Mouse (Mus musculus): ENCODE results near the gene Catsperd. TPM values are rescaled to one million over a fixed set of nuclear protein-coding genes. Genes with fewer than 3 reads are reported as not detected.

Catsperd gene
- polyA plus RNA-seq, 1 experiment from 2014 or later = 0.51 TPM

DNA sequence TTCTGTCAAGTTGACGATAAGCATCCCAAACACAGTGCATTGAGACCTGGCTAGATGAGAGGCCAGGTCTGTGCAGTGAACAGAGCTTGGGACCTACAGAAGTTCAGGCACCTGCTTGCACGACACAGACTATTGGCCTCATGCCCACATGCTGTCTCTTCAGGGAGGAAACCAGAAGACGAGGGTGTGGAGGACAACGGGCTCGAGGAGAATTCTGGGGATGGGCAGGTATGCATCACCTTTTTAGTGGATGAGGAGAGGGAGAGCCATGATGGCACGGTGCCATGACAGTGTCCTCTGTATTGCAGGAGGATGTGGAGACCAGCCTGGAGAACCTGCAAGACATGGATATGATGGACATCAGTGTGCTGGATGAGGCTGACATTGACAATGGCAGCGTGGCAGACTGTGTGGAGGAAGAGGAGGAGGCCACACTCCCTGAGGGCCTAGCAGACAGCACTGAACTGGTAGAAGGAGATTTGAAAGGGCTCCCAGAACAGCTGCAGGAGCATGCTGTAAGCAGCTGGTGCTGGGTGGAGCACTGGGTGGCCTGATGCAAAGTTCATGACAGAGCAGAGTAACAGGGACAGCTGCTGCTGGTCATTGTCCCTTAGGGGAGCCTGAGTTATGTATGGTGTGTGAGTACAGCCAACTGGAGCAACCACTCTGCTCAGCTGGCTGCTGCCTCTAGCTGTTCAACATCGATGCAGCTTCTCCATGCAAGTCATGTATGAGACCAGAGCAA lies 34.2 kb upstream of the Catsperd start:
- no peaks in the 10 kb centered on the region for H3K9me3 ChIP-seq (ENCODE audit: control insufficient read depth, low read length)
- peaks cover 22% of the 10 kb centered on the region for H3K36me3 ChIP-seq (ENCODE audit: control insufficient read depth, insufficient read depth, low read length)
- H3K27ac ChIP-seq (ENCODE audit: low read depth, low read length) = no peak overlapping the region
- no peak overlapping the region for H3K9ac ChIP-seq (ENCODE audit: low read length)
- WGBS = 94% methylated on average over 8 of the region's 8 CpGs
- no peak overlapping the region for H3K4me2 ChIP-seq (ENCODE audit: low read depth, low read length, severe bottlenecking)
- DNase-seq (ENCODE audit: low spot score) = no peak
- ATAC-seq (replicated peaks; ENCODE audit: low FRiP score) = no peak
- H3K4me3 ChIP-seq (ENCODE audit: low read depth, low read length) = no peak overlapping the region
- H3K27me3 ChIP-seq (ENCODE audit: control insufficient read depth, insufficient read depth, low read length) = no peaks in the 10 kb centered on the region
- H3K4me1 ChIP-seq (replicated peaks; ENCODE audit: control insufficient read depth, insufficient read depth, low read length) = 0 out of 2 replicates have a peak, but pooled peaks cover 2% of the 10 kb centered on the region

DNA sequence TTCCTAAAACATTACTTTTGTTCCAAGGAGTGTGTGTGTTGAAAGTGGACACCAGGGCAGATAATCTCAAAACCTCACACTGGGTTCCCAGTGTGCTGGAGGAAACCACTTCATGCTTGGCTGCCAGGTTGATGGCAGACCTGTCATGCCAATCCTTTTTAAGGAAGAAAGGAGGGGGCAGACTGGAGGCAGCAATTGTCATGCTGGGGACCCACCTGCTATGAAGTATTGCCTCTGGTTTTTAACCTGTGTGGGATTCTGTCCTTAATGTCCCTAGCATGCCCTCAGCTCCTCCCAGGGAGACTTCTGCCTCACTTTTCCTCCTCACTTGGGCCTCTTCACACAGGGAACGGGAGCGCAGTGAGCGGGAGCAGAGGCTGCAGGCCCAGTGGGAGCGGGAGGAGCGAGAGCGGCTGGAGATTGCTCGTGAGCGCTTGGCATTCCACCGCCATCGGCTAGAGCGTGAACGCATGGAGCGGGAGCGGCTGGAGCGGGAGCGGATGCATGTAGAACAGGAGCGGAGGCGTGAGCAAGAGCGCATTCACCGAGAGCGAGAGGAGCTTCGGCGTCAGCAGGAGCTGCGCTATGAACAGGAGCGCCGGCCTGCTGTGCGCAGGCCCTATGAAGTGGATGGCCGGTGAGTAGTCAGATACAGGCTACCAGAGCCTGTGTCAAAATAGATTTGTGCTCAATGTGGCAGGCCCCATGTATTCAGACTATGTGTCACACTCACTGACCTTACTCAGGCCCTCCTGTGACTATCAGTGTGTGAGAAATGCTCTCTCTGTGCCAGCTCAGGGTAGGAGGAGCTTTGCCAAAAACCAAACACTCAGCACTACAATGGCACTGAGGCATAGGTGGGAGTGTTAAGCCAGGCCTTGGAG lies 24.5 kb upstream of the Catsperd start:
- Histone ChIP-seq H3K36me3 (ENCODE audit: control insufficient read depth, insufficient read depth, low read length) (peaks cover 48% of the 10 kb centered on the region), H3K9me3 (ENCODE audit: control insufficient read depth, low read length) (no peaks in the 10 kb centered on the region), H3K4me3 (ENCODE audit: low read depth, low read length) (no peak overlapping the region), H3K4me2 (ENCODE audit: low read depth, low read length, severe bottlenecking) (no peak overlapping the region), H3K4me1 (replicated peaks; ENCODE audit: control insufficient read depth, insufficient read depth, low read length) (peaks cover 2% of the 10 kb centered on the region; the same call in 1 of the 2 replicates), H3K9ac (ENCODE audit: low read length) (no peak overlapping the region), H3K27ac (ENCODE audit: low read depth, low read length) (no peak overlapping the region), H3K27me3 (ENCODE audit: control insufficient read depth, insufficient read depth, low read length) (no peaks in the 10 kb centered on the region)
- DNase-seq (ENCODE audit: low spot score) (no peak), ATAC-seq (replicated peaks; ENCODE audit: low FRiP score) (no peak)
- WGBS = 96% methylated on average over 28 of the region's 28 CpGs

GRCm38 (mm10) chr17:56604070-56604380 lies 23.9 kb upstream of the Catsperd start:
- no peak overlapping the region for H3K4me3 ChIP-seq (ENCODE audit: low read depth, low read length)
- H3K9ac ChIP-seq (ENCODE audit: low read length) = no peak overlapping the region
- peaks cover 5% of the 10 kb centered on the region; the same call in 1 of the 2 replicates for H3K4me1 ChIP-seq (replicated peaks; ENCODE audit: control insufficient read depth, insufficient read depth, low read length)
- peaks cover 48% of the 10 kb centered on the region for H3K36me3 ChIP-seq (ENCODE audit: control insufficient read depth, insufficient read depth, low read length)
- ATAC-seq (replicated peaks; ENCODE audit: low FRiP score) (no peak), DNase-seq (ENCODE audit: low spot score) (no peak)
- no peak overlapping the region for H3K4me2 ChIP-seq (ENCODE audit: low read depth, low read length, severe bottlenecking)
- no peaks in the 10 kb centered on the region for H3K9me3 ChIP-seq (ENCODE audit: control insufficient read depth, low read length)
- H3K27ac ChIP-seq (ENCODE audit: low read depth, low read length) = no peak overlapping the region
- no peaks in the 10 kb centered on the region for H3K27me3 ChIP-seq (ENCODE audit: control insufficient read depth, insufficient read depth, low read length)
- 92% methylated on average over 9 of the region's 9 CpGs for WGBS

DNA sequence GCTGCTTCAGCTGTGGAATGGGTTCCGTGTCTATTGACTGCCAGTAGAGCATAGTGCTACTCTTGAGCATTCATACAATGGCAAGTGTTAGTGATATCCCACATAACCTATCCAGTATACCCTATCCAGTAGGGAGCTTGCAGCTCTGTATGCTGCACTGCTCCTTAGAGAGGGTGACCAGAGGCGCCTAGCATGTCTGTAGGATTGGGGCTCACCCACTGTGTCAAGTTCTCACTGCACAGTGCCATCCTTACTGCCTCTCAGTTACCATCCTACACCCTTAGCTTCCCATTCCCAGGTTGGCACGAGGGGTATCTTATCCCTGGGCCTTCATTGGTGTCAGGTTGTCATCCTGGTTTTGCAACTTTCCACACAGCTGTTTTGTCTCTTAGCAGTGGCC lies 23.5 kb upstream of the Catsperd start:
- H3K27ac ChIP-seq (ENCODE audit: low read depth, low read length) = no peak overlapping the region
- no peaks in the 10 kb centered on the region for H3K27me3 ChIP-seq (ENCODE audit: control insufficient read depth, insufficient read depth, low read length)
- WGBS = 88% methylated on average over 3 of the region's 3 CpGs
- H3K4me3 ChIP-seq (ENCODE audit: low read depth, low read length) = no peak overlapping the region
- ATAC-seq (replicated peaks; ENCODE audit: low FRiP score) = no peak
- H3K9me3 ChIP-seq (ENCODE audit: control insufficient read depth, low read length) = no peaks in the 10 kb centered on the region
- no peak overlapping the region for H3K4me2 ChIP-seq (ENCODE audit: low read depth, low read length, severe bottlenecking)
- peaks cover 5% of the 10 kb centered on the region; the same call in 1 of the 2 replicates for H3K4me1 ChIP-seq (replicated peaks; ENCODE audit: control insufficient read depth, insufficient read depth, low read length)
- peaks cover 46% of the 10 kb centered on the region for H3K36me3 ChIP-seq (ENCODE audit: control insufficient read depth, insufficient read depth, low read length)
- DNase-seq (ENCODE audit: low spot score) = no peak
- no peak overlapping the region for H3K9ac ChIP-seq (ENCODE audit: low read length)

GRCm38 (mm10) chr17:56605431-56605830 lies 22.5 kb upstream of the Catsperd start:
- Histone ChIP-seq H3K9ac (ENCODE audit: low read length) (no peak overlapping the region), H3K4me1 (replicated peaks; ENCODE audit: control insufficient read depth, insufficient read depth, low read length) (peaks cover 10% of the 10 kb centered on the region; the same call in 1 of the 2 replicates), H3K4me3 (ENCODE audit: low read depth, low read length) (no peak overlapping the region), H3K4me2 (ENCODE audit: low read depth, low read length, severe bottlenecking) (no peak overlapping the region), H3K27ac (ENCODE audit: low read depth, low read length) (no peak overlapping the region), H3K27me3 (ENCODE audit: control insufficient read depth, insufficient read depth, low read length) (no peaks in the 10 kb centered on the region), H3K36me3 (ENCODE audit: control insufficient read depth, insufficient read depth, low read length) (peaks cover 38% of the 10 kb centered on the region), H3K9me3 (ENCODE audit: control insufficient read depth, low read length) (no peaks in the 10 kb centered on the region)
- DNase-seq (ENCODE audit: low spot score) (no peak), ATAC-seq (replicated peaks; ENCODE audit: low FRiP score) (no peak)
- 94% methylated on average over 9 of the region's 9 CpGs for WGBS

- no peak overlapping the region for H3K27ac ChIP-seq (ENCODE audit: low read depth, low read length)
- WGBS = 80% methylated on average over 3 of the region's 3 CpGs
- no peak overlapping the region for H3K9ac ChIP-seq (ENCODE audit: low read length)
- H3K4me1 ChIP-seq (replicated peaks; ENCODE audit: control insufficient read depth, insufficient read depth, low read length) = peaks cover 10% of the 10 kb centered on the region; the same call in 1 of the 2 replicates
- H3K27me3 ChIP-seq (ENCODE audit: control insufficient read depth, insufficient read depth, low read length) = no peaks in the 10 kb centered on the region
- DNase-seq (ENCODE audit: low spot score) = no peak
- no peaks in the 10 kb centered on the region for H3K9me3 ChIP-seq (ENCODE audit: control insufficient read depth, low read length)
- no peak overlapping the region for H3K4me2 ChIP-seq (ENCODE audit: low read depth, low read length, severe bottlenecking)
- H3K4me3 ChIP-seq (ENCODE audit: low read depth, low read length) = no peak overlapping the region
- peaks cover 26% of the 10 kb centered on the region for H3K36me3 ChIP-seq (ENCODE audit: control insufficient read depth, insufficient read depth, low read length)
- no peak for ATAC-seq (replicated peaks; ENCODE audit: low FRiP score)
Measured at GRCm38 (mm10) chr17:56607521-56608062, 20.4 kb upstream of the Catsperd start.

- peak overlapping the region; percentile 65 for H3K4me3 ChIP-seq (ENCODE audit: low read depth, low read length)
- peaks cover 10% of the 10 kb centered on the region; the same call in 1 of the 2 replicates for H3K4me1 ChIP-seq (replicated peaks; ENCODE audit: control insufficient read depth, insufficient read depth, low read length)
- WGBS = 64% methylated on average over 5 of the region's 5 CpGs
- no peak for ATAC-seq (replicated peaks; ENCODE audit: low FRiP score)
- no peak for DNase-seq (ENCODE audit: low spot score)
- peaks cover 17% of the 10 kb centered on the region for H3K36me3 ChIP-seq (ENCODE audit: control insufficient read depth, insufficient read depth, low read length)
- peak overlapping the region; percentile 79 for H3K4me2 ChIP-seq (ENCODE audit: low read depth, low read length, severe bottlenecking)
- H3K9me3 ChIP-seq (ENCODE audit: control insufficient read depth, low read length) = no peaks in the 10 kb centered on the region
- H3K27me3 ChIP-seq (ENCODE audit: control insufficient read depth, insufficient read depth, low read length) = no peaks in the 10 kb centered on the region
- H3K9ac ChIP-seq (ENCODE audit: low read length) = peak overlapping the region; percentile 79
- no peak overlapping the region for H3K27ac ChIP-seq (ENCODE audit: low read depth, low read length)
Measured at GRCm38 (mm10) chr17:56608699-56609098, 19.2 kb upstream of the Catsperd start.

- H3K4me3 ChIP-seq (ENCODE audit: low read depth, low read length) = peak within 1 kb of the TSS; percentile 65
- ATAC-seq (replicated peaks; ENCODE audit: low FRiP score) (peak; percentile 86), DNase-seq (ENCODE audit: low spot score) (peak; percentile 95)
- peaks cover 15% of the 10 kb centered on the region for H3K4me1 ChIP-seq (replicated peaks; ENCODE audit: control insufficient read depth, insufficient read depth, low read length)
- H3K27ac ChIP-seq (ENCODE audit: low read depth, low read length) = peak within 1 kb of the TSS; percentile 50; the same call in 1 of the 2 replicates
- no peaks in the 10 kb centered on the region for H3K27me3 ChIP-seq (ENCODE audit: control insufficient read depth, insufficient read depth, low read length)
- peak within 1 kb of the TSS; percentile 79 for H3K9ac ChIP-seq (ENCODE audit: low read length)
- no peaks in the 10 kb centered on the region for H3K9me3 ChIP-seq (ENCODE audit: control insufficient read depth, low read length)
- under 1% methylated on average over 44 of the region's 44 CpGs for WGBS
- peaks cover 9% of the 10 kb centered on the region; the same call in 1 of the 2 replicates for H3K36me3 ChIP-seq (ENCODE audit: control insufficient read depth, insufficient read depth, low read length)
- H3K4me2 ChIP-seq (ENCODE audit: low read depth, low read length, severe bottlenecking) = peak within 1 kb of the TSS; percentile 79
Measured at GRCm38 (mm10) chr17:56609452-56610171, 18.3 kb upstream of the Catsperd start, which contains the start of gene 2410015M20Rik. Gene 2410015M20Rik, minus strand, starts transcription at chr17:56609771.

All from forebrain, embryonic 11.5 days (tissue).